ENCODE assay signal across 11 mouse cellular contexts in genomic region chr11:69406867-69407723, GRCm38 (mm10). TPM values are rescaled to one million over a fixed set of nuclear protein-coding genes. Genes with fewer than 3 reads are reported as not detected.
DNase-seq lines count a peak whose midpoint lies in the region; ATAC-seq and TF ChIP-seq lines count a peak whose summit lies in the region.
"Had no signal": no experiment of that assay in that cellular context is flagged by ENCODE, and none has a peak within 500 bp of the region (broad histone marks: within the 10 kb centered on the region; RNA-seq: fewer than 3 reads in every experiment).

No protein-coding gene starts in this region.

- H3K4me3 ChIP-seq in kidney, embryonic 16.5 days (ENCODE audit: low read length), result no peak overlapping the region
- peak overlapping the region; percentile 88; the same call in 1 of the 2 replicates for H3K4me3 ChIP-seq in E14TG2a.4 (replicated peaks; ENCODE audit: low read length)
- H3K4me3 ChIP-seq in limb, embryonic 13.5 days, result no peak overlapping the region

- WGBS in kidney, embryonic 16.5 days, result 87% methylated on average over 16 of the region's 16 CpGs
- WGBS in limb, embryonic 13.5 days, result 86% methylated on average over 16 of the region's 16 CpGs

- H3K27ac ChIP-seq in kidney, embryonic 16.5 days (ENCODE audit: low read length), result no peak overlapping the region
- H3K27ac ChIP-seq in limb, embryonic 13.5 days, result no peak overlapping the region
- H3K27ac ChIP-seq: heart, embryonic 10.5 days had no signal

- peak; percentile 51 for DNase-seq in cerebellum, adult 9-10 months
- DNase-seq in cerebellum, postnatal 10 days, result no peak
- peak; percentile 67 for DNase-seq in kidney, adult 11 months
- no peak for DNase-seq in adrenal gland, adult 8-10 months
- DNase-seq in left cerebral cortex, postnatal 25 days (ENCODE audit: low spot score in 2 of 2), result no peak
- DNase-seq: adrenal gland, postnatal 10 days; lung, embryonic 14.5 days had no signal

- peaks cover 47% of the 10 kb centered on the region for H3K36me3 ChIP-seq in kidney, embryonic 16.5 days (ENCODE audit: insufficient read depth, low read length)
- H3K36me3 ChIP-seq in E14TG2a.4 (ENCODE audit: insufficient read depth, low read length), result peaks cover 59% of the 10 kb centered on the region
- peaks cover 69% of the 10 kb centered on the region for H3K36me3 ChIP-seq in limb, embryonic 13.5 days

- intact Hi-C loops in left cerebral cortex, postnatal 25 days (cut with DNase I), result no loop called here

- H3K9ac ChIP-seq in kidney, embryonic 16.5 days (replicated peaks; ENCODE audit: low read length), result no peak overlapping the region
- no peak overlapping the region for H3K9ac ChIP-seq in limb, embryonic 13.5 days
- H3K9ac ChIP-seq: lung, embryonic 14.5 days had no signal

- H3K27me3 ChIP-seq in kidney, embryonic 16.5 days (ENCODE audit: insufficient read depth, low read length), result no peaks in the 10 kb centered on the region
- peaks cover 23% of the 10 kb centered on the region for H3K27me3 ChIP-seq in E14TG2a.4 (ENCODE audit: insufficient read depth, low read length)
- no peaks in the 10 kb centered on the region for H3K27me3 ChIP-seq in limb, embryonic 13.5 days

- H3K4me1 ChIP-seq in kidney, embryonic 16.5 days (ENCODE audit: insufficient read depth, low read length), result peaks cover 13% of the 10 kb centered on the region
- peaks cover 72% of the 10 kb centered on the region for H3K4me1 ChIP-seq in E14TG2a.4 (replicated peaks; ENCODE audit: low read depth, low read length)
- peaks cover 26% of the 10 kb centered on the region for H3K4me1 ChIP-seq in limb, embryonic 13.5 days

- no peaks in the 10 kb centered on the region for H3K9me3 ChIP-seq in kidney, embryonic 16.5 days (ENCODE audit: low read length)
- H3K9me3 ChIP-seq in E14TG2a.4 (ENCODE audit: low read length), result no peaks in the 10 kb centered on the region
- no peaks in the 10 kb centered on the region for H3K9me3 ChIP-seq in limb, embryonic 13.5 days
- H3K9me3 ChIP-seq: heart, embryonic 10.5 days had no signal

- H3K4me2 ChIP-seq in kidney, embryonic 16.5 days (replicated peaks; ENCODE audit: low read depth, low read length), result no peak overlapping the region
- H3K4me2 ChIP-seq in limb, embryonic 13.5 days (replicated peaks), result peak overlapping the region; percentile 98; the same call in 1 of the 2 replicates

- no peak for TF ChIP-seq CTCF in E14TG2a.4 (conservative IDR thresholded peaks at IDR 0.05; ENCODE audit: low read length)

- ATAC-seq in kidney, embryonic 16.5 days (ENCODE audit: low FRiP score, low TSS enrichment), result no peak
- ATAC-seq in limb, embryonic 13.5 days (ENCODE audit: low FRiP score, low read depth), result no peak

RNA-seq across cellular contexts. Expression of gene Kdm6b, which starts 6.4 kb away (rescaled TPM):
- 26.0 and 31.3 TPM in 2 replicates for polyA plus RNA-seq in kidney, embryonic 16.5 days (2015; fragmentation: Nextera tagmentation; extraction: Ambion mirVana)
- polyA plus RNA-seq in limb, embryonic 13.5 days (2015; fragmentation: Nextera tagmentation; extraction: Ambion mirVana), result 47.3 and 49.3 TPM in 2 replicates
- 10 to 100 TPM; 20.4 to 44.2 (median 35.1) TPM for total RNA-seq in adrenal gland, adult 8-10 months (2022)
- 10 to 100 TPM; 23.3 to 25.3 TPM for total RNA-seq in left cerebral cortex, postnatal 25 days (2021)

RNA-seq across cellular contexts. Expression of gene Tmem88, which starts 9.1 kb away (rescaled TPM):
- 46.5 and 47.7 TPM in 2 replicates for polyA plus RNA-seq in kidney, embryonic 16.5 days (2015; fragmentation: Nextera tagmentation; extraction: Ambion mirVana)
- polyA plus RNA-seq in limb, embryonic 13.5 days (2015; fragmentation: Nextera tagmentation; extraction: Ambion mirVana), result 24.0 and 25.6 TPM in 2 replicates
- total RNA-seq in adrenal gland, adult 8-10 months (2022), result 10 to 100 TPM in 2 of 4 experiments, 1 to 10 TPM in 2; 6.3 to 16.0 (median 10.4) TPM
- total RNA-seq in left cerebral cortex, postnatal 25 days (2021), result 1 to 10 TPM; 3.6 to 3.8 TPM

RNA-seq across cellular contexts. Expression of gene Cyb5d1, which starts 11.7 kb away (rescaled TPM):
- polyA plus RNA-seq in kidney, embryonic 16.5 days (2015; fragmentation: Nextera tagmentation; extraction: Ambion mirVana), result 34.0 and 37.3 TPM in 2 replicates
- polyA plus RNA-seq in limb, embryonic 13.5 days (2015; fragmentation: Nextera tagmentation; extraction: Ambion mirVana), result 35.6 and 38.1 TPM in 2 replicates
- total RNA-seq in adrenal gland, adult 8-10 months (2022), result 10 to 100 TPM; 53.9 to 65.7 (median 60.5) TPM
- total RNA-seq in left cerebral cortex, postnatal 25 days (2021), result 10 to 100 TPM; 35.9 to 41.3 TPM

RNA-seq across cellular contexts. Expression of gene Naa38, which starts 11.8 kb away (rescaled TPM):
- 142 and 150 TPM in 2 replicates for polyA plus RNA-seq in kidney, embryonic 16.5 days (2015; fragmentation: Nextera tagmentation; extraction: Ambion mirVana)
- 127 and 137 TPM in 2 replicates for polyA plus RNA-seq in limb, embryonic 13.5 days (2015; fragmentation: Nextera tagmentation; extraction: Ambion mirVana)
- 100 to 1,000 TPM; 138 to 160 (median 154) TPM for total RNA-seq in adrenal gland, adult 8-10 months (2022)
- 100 to 1,000 TPM; 105 to 109 TPM for total RNA-seq in left cerebral cortex, postnatal 25 days (2021)

RNA-seq across cellular contexts. Expression of gene Chd3, which starts 37.9 kb away (rescaled TPM):
- polyA plus RNA-seq in kidney, embryonic 16.5 days (2015; fragmentation: Nextera tagmentation; extraction: Ambion mirVana), result 58.6 and 67.2 TPM in 2 replicates
- 117 and 119 TPM in 2 replicates for polyA plus RNA-seq in limb, embryonic 13.5 days (2015; fragmentation: Nextera tagmentation; extraction: Ambion mirVana)
- total RNA-seq in adrenal gland, adult 8-10 months (2022), result 100 to 1,000 TPM in 2 of 4 experiments, 10 to 100 TPM in 2; 89.8 to 169 (median 115) TPM
- 100 to 1,000 TPM; 449 to 474 TPM for total RNA-seq in left cerebral cortex, postnatal 25 days (2021)

Comparison
In these comparisons a context has a peak if more than half of its experiments do, and no peak if none do; other contexts are left out.
1. DNase-seq: peak in cerebellum, adult 9-10 months (single experiment) and kidney, adult 11 months (single experiment); none in cerebellum, postnatal 10 days (0 of 2), adrenal gland, adult 8-10 months (single experiment) and left cerebral cortex, postnatal 25 days (0 of 2).